Mouse (Mus musculus): ENCODE data around the gene Trpv6.

- TF ChIP-seq CTCF (IDR thresholded peaks at IDR 0.05; ENCODE audit: control insufficient read depth, insufficient read depth, insufficient read length) (no peak), USF1 (IDR thresholded peaks at IDR 0.05; ENCODE audit: low read depth) (no peak), MYOG (IDR thresholded peaks at IDR 0.05; ENCODE audit: control insufficient read depth, extremely low read depth, insufficient read length) (no peak), MAX (IDR thresholded peaks at IDR 0.05) (no peak)
These were observed 5.1 kb upstream of the Trpv6 start for GRCm38 (mm10) chr6:41641173-41641866.
